Mouse (Mus musculus) ovary, postnatal 10 days (tissue): Measurements from ENCODE around the gene Rnf8.
A peak's percentile ranks its signal among the peaks of the same experiment; 100 is the strongest.
"Not testable (repeated sequence)": the region's sequence is repeated elsewhere in the genome, so short reads cannot be mapped to it uniquely, and the experiment has no call there.

Experiments
- DNase-seq: peaks from one replicate; pipeline ENCODE4 v3.0.0; 2022; ENCODE audit warnings: low spot score

The Rnf8 gene

GRCm38 (mm10) chr17:29614115-29615023, at the start of gene Rnf8, which contains the start of gene Gm28043:
TSS of gene Rnf8 (plus strand) at chr17:29614790.
TSS of gene Gm28043 (plus strand) at chr17:29614876.
- peak; percentile 88 for DNase-seq

GRCm38 (mm10) chr17:29565521-29565920, 49.1 kb upstream of the Rnf8 start:
- DNase-seq = no peak

- DNase-seq = no peak
Observed at GRCm38 (mm10) chr17:29568435-29568834, 46.2 kb upstream of the Rnf8 start.

GRCm38 (mm10) chr17:29569831-29570230, 44.8 kb upstream of the Rnf8 start:
- DNase-seq = no peak

GRCm38 (mm10) chr17:29579579-29580126, 34.9 kb upstream of the Rnf8 start:
- DNase-seq = no peak

- no peak for DNase-seq
Observed at GRCm38 (mm10) chr17:29583569-29583968, 31.0 kb upstream of the Rnf8 start.

GRCm38 (mm10) chr17:29584306-29584705, 30.3 kb upstream of the Rnf8 start:
- no peak for DNase-seq

- DNase-seq = no peak
Observed at GRCm38 (mm10) chr17:29584737-29585136, 29.9 kb upstream of the Rnf8 start.

- no peak for DNase-seq
Observed at GRCm38 (mm10) chr17:29585446-29585845, 29.1 kb upstream of the Rnf8 start.

- no peak for DNase-seq
Observed at GRCm38 (mm10) chr17:29586921-29587320, 27.7 kb upstream of the Rnf8 start.

GRCm38 (mm10) chr17:29589221-29589898, 25.2 kb upstream of the Rnf8 start:
- no peak for DNase-seq

GRCm38 (mm10) chr17:29595891-29596770, 18.5 kb upstream of the Rnf8 start:
- DNase-seq = no peak

- DNase-seq = no peak
Observed at GRCm38 (mm10) chr17:29596771-29597132, 17.8 kb upstream of the Rnf8 start.

- DNase-seq = no peak
Observed at GRCm38 (mm10) chr17:29599051-29599450, 15.5 kb upstream of the Rnf8 start.

GRCm38 (mm10) chr17:29599537-29599936, 15.1 kb upstream of the Rnf8 start:
- no peak for DNase-seq

- DNase-seq = no peak
Observed at GRCm38 (mm10) chr17:29601391-29601790, 13.2 kb upstream of the Rnf8 start.

- peak; percentile 59 for DNase-seq
Observed at GRCm38 (mm10) chr17:29603283-29603682, 11.3 kb upstream of the Rnf8 start.

GRCm38 (mm10) chr17:29613453-29613852, 1.1 kb upstream of the Rnf8 start:
- DNase-seq = not testable (repeated sequence)

- DNase-seq = no peak
Observed at GRCm38 (mm10) chr17:29615024-29615551, 498 bp downstream of the Rnf8 start.

GRCm38 (mm10) chr17:29615616-29616015, 1.0 kb downstream of the Rnf8 start:
- no peak for DNase-seq

- no peak for DNase-seq
Observed at GRCm38 (mm10) chr17:29619231-29619630, 4.6 kb downstream of the Rnf8 start.

GRCm38 (mm10) chr17:29623488-29623887, 8.9 kb downstream of the Rnf8 start:
- no peak for DNase-seq
